Mouse (Mus musculus): ENCODE data around the gene Tnfrsf18.

GRCm38 (mm10) chr4:156055173-156055572 is 29.2 kb downstream of the Tnfrsf18 start:
- TF ChIP-seq CTCF (IDR thresholded peaks at IDR 0.05; ENCODE audit: low read depth, low read length) (no peak), POLR2A (IDR thresholded peaks at IDR 0.05; ENCODE audit: extremely low read depth, insufficient read depth, low read length) (no peak)

All from liver, adult 2 months (tissue).